Mouse (Mus musculus) gastrocnemius, adult 2 months (tissue): ENCODE measurements around the gene Chd1. TPM values are rescaled to one million over a fixed set of nuclear protein-coding genes. Genes with fewer than 3 reads are reported as not detected.
"Not testable (repeated sequence)": the region's sequence is repeated elsewhere in the genome, so short reads cannot be mapped to it uniquely, and the experiment has no call there.

Source experiments
- DNase-seq: peaks from one replicate; pipeline ENCODE4 v3.0.0; 2022
- H3K27ac ChIP-seq: fragments of 200-600 bp; 2 replicates; pipeline ENCODE4 v1.8.1; 2022; ENCODE audit warnings: mild to moderate bottlenecking
- H3K4me3 ChIP-seq: fragments of 200-600 bp; 2 replicates; pipeline ENCODE4 v1.8.1; 2022; ENCODE audit warnings: mild to moderate bottlenecking, moderate library complexity
- CTCF ChIP-seq: fragments of 200-600 bp; IDR thresholded peaks from 2 replicates; pipeline ENCODE4 v1.8.1; 2022; ENCODE audit warnings: antibody characterized with exemption, mild to moderate bottlenecking, moderate library complexity
- intact Hi-C: fragments of 180-260 bp; cut with DNase I; formaldehyde crosslinking; loops from one replicate; pipeline ENCODE4 v1.15.1; 2025
- total RNA-seq, 2 experiments: library from RNA; stranded (reverse); gene quantifications; 2 replicates each; pipeline ENCODE4 v1.2.3; 2021

The Chd1 gene
- total RNA-seq, 2 experiments from 2014 or later: 13.6 to 16.4 TPM

DNA sequence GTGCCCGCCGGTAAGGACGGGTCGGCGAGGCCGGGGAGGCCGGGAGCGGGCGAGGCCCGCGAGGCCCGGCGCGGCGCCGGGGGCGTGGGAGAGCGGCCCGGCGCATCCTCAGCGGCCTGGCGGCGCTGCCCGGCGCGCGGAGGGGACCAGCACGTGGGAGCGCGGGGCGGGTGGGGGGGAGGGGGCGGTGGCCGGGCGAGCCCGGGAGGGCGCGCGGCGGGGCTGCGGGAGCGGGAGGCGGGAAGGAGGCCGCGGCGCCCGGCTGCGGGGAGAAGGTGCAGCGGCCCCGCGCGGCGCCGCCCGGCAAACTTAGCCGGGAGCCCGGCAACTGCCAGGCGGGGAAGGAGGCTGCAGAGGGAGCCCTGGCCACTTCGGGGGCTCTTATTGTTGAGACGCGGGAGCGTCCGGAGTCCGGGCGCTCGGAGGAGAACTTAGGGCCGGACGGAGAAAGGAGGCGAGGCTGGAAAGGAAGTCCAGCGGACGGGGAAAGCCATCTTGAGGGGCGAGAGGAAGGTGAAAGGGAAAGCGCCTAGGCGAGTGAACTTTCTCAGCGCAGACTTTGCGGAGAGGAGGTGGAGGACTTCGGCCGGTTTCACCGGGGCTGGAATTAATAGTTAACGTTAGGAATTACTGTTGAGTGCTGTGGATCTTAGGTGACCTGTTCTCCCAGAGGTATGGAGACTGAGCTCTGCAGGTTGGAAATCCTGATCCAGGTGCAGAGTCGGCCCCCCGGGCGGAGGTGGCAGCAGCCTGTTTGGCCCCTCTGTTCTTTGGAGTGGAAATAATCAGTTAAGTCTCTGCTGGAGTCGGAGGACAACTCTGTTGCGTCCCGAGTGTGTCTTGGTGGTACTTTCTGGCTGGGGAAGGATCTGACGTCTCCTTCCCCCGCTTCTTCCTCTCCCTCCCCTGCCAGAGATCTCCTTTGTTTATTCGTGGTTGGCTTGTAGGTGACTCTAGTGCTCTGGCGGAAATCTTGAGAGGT, 827 bp downstream of the Chd1 start:
- peak overlapping the region; percentile 93 for H3K4me3 ChIP-seq
- peak; percentile 21; the same call in 1 of the 2 replicates for TF ChIP-seq CTCF
- peak; percentile 66 for DNase-seq
- intact Hi-C loops: loop anchor here (5.0 kb wide), 1 partner anchor 118 kb away; no protein-coding TSS in a partner anchor
- H3K27ac ChIP-seq: peak overlapping the region; percentile 100

DNA sequence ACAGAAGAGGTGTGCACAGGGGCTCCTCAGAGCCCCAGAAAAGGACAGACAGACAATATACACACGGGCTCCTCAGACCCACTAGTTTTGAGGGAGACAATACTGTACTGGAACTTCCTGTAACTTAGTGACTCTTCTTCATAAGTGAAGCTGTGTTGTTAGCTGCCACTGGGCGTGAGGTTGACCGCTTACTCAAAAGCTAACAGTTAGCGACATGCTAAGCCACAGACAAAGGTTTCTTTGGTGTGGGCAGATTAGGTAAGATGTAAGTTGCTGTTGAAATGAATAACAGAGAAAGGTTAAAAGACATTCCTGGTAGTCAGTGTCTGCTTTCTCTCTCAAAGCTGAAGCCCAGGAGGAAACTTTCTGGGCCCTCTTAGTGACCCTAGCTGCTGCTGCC, 9.7 kb downstream of the Chd1 start:
- TF ChIP-seq CTCF: no peak
- H3K27ac ChIP-seq: no peak overlapping the region
- DNase-seq: no peak
- H3K4me3 ChIP-seq: no peak overlapping the region
- intact Hi-C loops: no loop called here

DNA sequence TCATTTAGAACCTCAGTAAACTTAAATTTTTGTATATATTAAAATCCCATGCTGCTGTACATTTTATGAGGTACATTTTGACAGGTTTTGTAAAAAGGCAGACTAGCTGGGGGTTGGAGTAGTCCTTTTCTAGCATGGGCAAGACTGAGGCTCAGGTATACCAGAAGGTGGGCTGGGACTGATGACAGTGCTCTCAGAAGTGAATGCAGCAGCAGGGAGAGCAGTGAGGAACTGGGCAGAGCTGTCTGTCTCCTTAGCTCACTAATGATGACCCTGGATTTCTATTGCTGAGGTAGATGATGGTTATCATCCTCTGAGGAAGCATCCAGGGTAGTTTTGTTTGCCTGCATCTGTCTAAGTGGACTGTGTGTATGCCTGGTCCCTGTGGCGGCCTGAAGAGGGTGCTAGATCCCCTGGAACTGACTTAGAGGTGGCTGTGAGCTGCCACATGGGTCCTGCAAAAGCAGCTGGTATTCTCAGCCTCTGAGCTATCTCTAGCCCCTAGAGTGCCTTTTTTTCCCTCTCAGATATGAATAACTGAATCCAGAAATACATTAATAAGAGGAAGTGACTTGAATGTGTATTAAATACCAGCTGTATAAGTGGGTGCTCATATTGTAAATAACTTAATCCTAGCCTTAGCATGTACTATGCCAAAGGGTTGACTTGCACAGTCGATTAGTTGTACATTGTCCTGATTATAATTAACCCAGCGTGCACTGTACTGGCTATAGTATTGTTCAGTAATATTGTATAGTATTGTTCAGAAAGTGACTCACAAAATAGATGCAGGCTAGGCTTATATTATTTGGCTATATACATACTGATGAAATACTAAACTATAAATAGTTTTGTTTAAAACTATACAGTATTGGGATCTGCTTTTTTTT, 10.5 kb downstream of the Chd1 start:
- DNase-seq: peak; percentile 41
- intact Hi-C loops: no loop called here
- Histone ChIP-seq H3K27ac (no peak overlapping the region; the same call in 1 of the 2 replicates), H3K4me3 (no peak overlapping the region)
- TF ChIP-seq CTCF: peak; percentile 57

DNA sequence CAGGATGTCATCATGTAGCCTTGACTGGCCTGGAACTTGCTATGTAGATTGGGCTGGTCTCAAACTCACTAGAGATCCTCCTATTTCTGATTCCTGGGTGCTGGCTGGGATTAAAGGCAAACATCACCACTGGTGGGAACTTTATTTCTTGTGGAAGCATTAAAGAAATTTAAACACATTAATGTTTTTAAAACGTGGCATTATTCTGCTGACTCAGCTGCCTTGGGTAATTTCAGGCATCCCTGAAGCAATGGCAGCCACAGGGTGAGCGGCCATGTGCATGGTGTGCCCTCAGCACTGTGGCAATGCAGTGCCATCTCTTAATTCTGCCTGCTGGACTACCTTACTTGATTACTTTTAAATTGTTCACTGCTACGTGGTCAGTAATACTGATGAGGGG, 11.2 kb downstream of the Chd1 start:
- Histone ChIP-seq H3K27ac (no peak overlapping the region), H3K4me3 (no peak overlapping the region)
- no peak for TF ChIP-seq CTCF
- intact Hi-C loops: no loop called here
- no peak for DNase-seq

DNA sequence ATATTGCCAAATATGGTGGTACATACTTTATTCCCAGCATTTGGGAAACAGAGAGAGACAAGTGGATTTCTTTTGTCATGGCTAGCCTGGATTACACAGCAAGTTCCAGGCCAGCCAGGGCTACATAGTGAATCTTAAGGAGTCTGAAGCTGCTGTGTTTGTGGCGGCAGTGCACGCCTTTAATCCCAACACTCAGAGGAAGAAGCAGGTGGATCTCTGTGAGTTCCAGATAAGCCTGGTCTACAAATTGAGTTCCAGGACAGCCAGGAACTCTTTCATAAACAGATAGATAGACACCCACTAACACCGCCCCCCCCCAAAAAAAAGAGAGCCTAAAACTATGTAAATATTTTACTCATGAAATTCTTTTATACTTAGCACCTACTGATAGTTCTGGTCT, 16.1 kb downstream of the Chd1 start:
- intact Hi-C loops: loop anchor here (2.0 kb wide), 1 partner anchor 130 kb away; no protein-coding TSS in a partner anchor
- DNase-seq: no peak

DNA sequence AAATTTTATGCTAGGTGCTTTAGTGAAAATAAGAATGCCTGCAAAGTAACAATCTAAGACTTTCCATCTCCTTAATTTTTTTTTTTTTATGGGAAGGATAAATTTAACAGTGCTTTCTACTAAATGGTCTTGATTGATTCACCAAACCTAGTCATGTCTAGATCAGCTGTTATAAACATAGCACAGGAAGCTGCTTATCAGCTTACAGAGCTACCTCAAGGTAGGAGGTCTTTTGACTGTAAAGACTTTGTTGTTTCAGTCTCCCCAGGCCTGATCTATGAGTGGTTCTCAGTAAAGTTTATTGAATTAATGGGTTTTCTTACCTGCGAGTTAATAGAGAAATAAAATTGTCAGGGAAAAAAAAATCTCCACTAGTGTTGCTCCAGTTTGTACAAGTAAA, 18.5 kb downstream of the Chd1 start:
- intact Hi-C loops: no loop called here
- no peak overlapping the region for H3K4me3 ChIP-seq
- no peak overlapping the region for H3K27ac ChIP-seq
- no peak for DNase-seq
- no peak for TF ChIP-seq CTCF

More for the DNA sequence above, 16.1 kb downstream of the Chd1 start:
- no peak overlapping the region for H3K4me3 ChIP-seq
- no peak for TF ChIP-seq CTCF
- H3K27ac ChIP-seq: no peak overlapping the region

DNA sequence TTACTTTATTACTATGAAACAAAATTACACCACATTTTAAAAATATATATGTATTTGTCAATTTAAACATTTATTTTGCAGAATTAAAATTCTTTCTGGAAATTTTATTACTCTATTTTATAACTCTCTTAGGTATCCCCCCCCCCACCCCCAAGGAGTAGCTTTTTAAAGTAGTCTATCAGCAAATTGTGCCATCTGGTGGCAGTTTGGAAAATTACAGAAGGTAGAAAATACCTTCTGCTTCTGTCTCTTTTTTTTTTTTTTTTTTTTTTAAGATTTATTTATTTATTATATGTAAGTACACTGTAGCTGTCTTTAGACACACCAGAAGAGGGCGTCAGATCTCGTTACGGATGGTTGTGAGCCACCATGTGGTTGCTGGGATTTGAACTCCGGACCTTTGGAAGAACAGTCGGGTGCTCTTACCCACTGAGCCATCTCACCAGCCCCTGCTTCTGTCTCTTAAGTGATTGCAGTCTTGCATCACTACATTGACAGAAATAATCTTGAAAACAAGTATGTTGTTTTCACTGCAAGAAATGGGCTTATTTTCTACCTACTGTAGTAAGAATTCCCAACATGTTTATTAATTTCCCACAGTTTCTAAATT, 19.2 kb downstream of the Chd1 start:
- not testable (repeated sequence) for H3K4me3 ChIP-seq, H3K27ac ChIP-seq, DNase-seq
- peak; percentile 57 for TF ChIP-seq CTCF
- intact Hi-C loops: loop anchor here (2.0 kb wide), 2 partner anchors 101 to 139 kb away; no protein-coding TSS in a partner anchor

DNA sequence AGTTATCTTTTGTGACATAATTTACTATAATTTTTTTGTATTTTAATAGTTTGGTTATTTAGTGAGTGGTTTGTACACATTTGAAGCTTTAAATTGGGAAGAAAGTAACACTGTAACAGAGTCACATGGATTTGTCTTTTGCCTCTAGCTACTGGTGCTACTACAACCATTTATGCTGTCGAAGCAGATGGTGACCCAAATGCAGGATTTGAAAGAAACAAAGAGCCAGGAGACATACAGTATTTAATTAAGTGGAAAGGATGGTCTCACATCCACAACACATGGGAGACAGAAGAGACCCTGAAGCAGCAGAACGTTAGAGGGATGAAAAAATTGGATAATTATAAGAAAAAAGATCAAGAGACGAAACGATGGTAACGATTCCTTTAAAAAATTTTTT, 26.9 kb downstream of the Chd1 start:
- intact Hi-C loops: no loop called here
- Histone ChIP-seq H3K4me3 (no peak overlapping the region), H3K27ac (no peak overlapping the region)
- DNase-seq: no peak
- TF ChIP-seq CTCF: no peak

DNA sequence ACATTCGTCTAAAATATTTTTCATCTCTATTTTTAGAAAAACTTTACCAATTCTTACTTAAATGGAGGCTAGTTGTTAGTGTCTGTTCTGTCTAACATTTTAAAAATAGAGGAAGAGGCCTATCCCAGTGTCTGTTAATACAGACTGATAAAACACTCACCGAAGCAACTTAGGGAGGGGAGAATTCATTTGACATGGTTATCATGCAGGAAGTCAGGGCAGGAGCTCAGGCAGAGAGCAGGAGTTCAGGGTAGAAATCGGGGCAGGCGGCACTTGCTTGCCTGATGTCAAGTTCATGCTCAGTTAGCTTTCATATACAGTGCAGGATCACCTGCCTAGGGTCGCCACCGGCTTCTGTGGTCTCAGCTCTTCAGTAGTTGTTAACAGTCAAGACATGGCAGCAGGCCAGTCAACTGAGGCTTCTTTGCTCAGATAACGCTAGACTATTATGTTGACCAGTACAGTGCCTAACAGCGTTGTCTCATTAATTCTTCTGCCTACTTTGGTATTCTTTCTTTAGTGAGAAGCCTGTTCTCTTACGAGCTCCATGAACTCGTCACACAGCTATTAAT, 32.7 kb downstream of the Chd1 start:
- DNase-seq: no peak
- Histone ChIP-seq H3K4me3 (no peak overlapping the region), H3K27ac (no peak overlapping the region)
- intact Hi-C loops: no loop called here
- no peak for TF ChIP-seq CTCF

DNA sequence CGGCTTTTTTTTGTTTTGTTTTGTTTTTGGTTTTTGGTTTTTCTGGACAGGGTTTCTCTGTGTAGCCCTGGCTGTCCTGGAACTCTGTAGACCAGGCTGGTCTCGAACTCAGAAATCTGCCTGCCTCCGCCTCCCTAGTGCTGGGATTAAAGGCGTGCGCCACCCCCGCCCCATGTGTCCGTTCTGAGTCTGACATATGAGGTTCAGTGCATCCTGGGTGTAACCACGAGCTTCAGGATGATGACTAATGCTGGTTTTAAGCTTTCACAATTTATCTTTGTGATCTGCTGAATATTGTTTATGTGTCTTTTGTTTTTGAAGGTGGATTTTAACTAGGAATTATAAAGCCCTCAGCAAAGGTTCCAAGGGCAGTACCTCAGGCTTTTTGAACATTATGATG, 37.1 kb downstream of the Chd1 start:
- H3K4me3 ChIP-seq: no peak overlapping the region
- no peak for DNase-seq
- intact Hi-C loops: no loop called here
- no peak for TF ChIP-seq CTCF
- H3K27ac ChIP-seq: no peak overlapping the region

DNA sequence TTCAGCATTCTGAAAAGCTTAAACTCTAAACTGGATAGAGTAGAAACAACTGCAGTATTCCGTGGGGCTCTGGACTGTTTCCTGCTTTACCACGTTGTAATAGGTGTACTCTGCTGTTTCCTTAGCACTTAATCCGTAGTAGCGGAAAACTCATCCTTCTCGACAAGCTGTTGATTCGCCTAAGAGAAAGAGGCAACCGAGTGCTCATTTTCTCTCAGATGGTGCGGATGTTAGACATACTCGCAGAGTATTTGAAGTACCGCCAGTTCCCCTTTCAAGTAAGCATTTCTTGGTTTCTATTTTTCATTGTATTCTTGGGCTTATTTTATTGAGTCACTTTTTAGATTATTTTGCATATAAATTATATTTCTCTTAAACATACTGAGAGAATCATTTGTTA, 38.2 kb downstream of the Chd1 start:
- TF ChIP-seq CTCF: no peak
- intact Hi-C loops: no loop called here
- DNase-seq: no peak
- H3K27ac ChIP-seq: no peak overlapping the region
- no peak overlapping the region for H3K4me3 ChIP-seq

DNA sequence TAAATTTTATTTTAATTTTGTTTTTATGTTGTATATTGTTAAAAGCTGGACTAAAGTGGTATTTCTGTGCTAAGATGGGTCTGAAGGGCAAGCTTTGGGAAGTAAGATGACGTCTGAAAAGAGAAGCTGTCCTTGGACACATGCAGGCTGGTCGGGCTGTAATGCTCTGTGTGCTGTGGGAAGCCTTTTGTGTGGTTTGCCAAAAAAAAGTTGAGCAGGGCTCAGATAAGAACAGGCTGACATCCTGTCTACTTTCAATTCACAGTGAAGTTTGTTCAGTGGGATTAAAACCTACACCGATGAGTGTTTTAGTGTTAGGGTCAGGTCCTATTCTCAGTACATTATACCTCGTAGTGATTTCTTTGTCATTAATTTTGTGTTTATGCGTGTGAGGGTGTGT, 38.6 kb downstream of the Chd1 start:
- no peak overlapping the region for H3K27ac ChIP-seq

More for the DNA sequence above, 38.6 kb downstream of the Chd1 start:
- intact Hi-C loops: no loop called here
- no peak overlapping the region for H3K4me3 ChIP-seq
- DNase-seq: no peak
- no peak for TF ChIP-seq CTCF
